Mouse (Mus musculus): ENCODE results near the gene Olfr782. TPM values are rescaled to one million over a fixed set of nuclear protein-coding genes. Genes with fewer than 3 reads are reported as not detected.

Gene Olfr782
- polyA plus RNA-seq, 1 experiment from 2014 or later = not detected

Other genes with a start within 250 kb of the Olfr782 start
- not detected in 2 replicates for gene Olfr768, start 249.5 kb upstream of the Olfr782 start, polyA plus RNA-seq (2016; fragmentation: Nextera tagmentation; extraction: Ambion mirVana)
- gene Olfr769, start 231.0 kb upstream of the Olfr782 start, polyA plus RNA-seq (2016; fragmentation: Nextera tagmentation; extraction: Ambion mirVana) = not detected in 2 replicates
- gene Olfr770, start 209.9 kb upstream of the Olfr782 start, polyA plus RNA-seq (2016; fragmentation: Nextera tagmentation; extraction: Ambion mirVana) = not detected in 2 replicates
- gene Olfr771, start 184.1 kb upstream of the Olfr782 start, polyA plus RNA-seq (2016; fragmentation: Nextera tagmentation; extraction: Ambion mirVana) = not detected in 2 replicates
- not detected in 2 replicates for gene Olfr772, start 170.9 kb upstream of the Olfr782 start, polyA plus RNA-seq (2016; fragmentation: Nextera tagmentation; extraction: Ambion mirVana)
- not detected in 2 replicates for gene Olfr773, start 161.4 kb upstream of the Olfr782 start, polyA plus RNA-seq (2016; fragmentation: Nextera tagmentation; extraction: Ambion mirVana)
- not detected in 2 replicates for gene Olfr774, start 112.6 kb upstream of the Olfr782 start, polyA plus RNA-seq (2016; fragmentation: Nextera tagmentation; extraction: Ambion mirVana)
- not detected in 2 replicates for gene Olfr775, start 100.4 kb upstream of the Olfr782 start, polyA plus RNA-seq (2016; fragmentation: Nextera tagmentation; extraction: Ambion mirVana)
- gene Olfr776, start 89.7 kb upstream of the Olfr782 start, polyA plus RNA-seq (2016; fragmentation: Nextera tagmentation; extraction: Ambion mirVana) = not detected in 2 replicates
- not detected in 2 replicates for gene Olfr777, start 77.4 kb upstream of the Olfr782 start, polyA plus RNA-seq (2016; fragmentation: Nextera tagmentation; extraction: Ambion mirVana)
- not detected in 2 replicates for gene Olfr780, start 30.7 kb upstream of the Olfr782 start, polyA plus RNA-seq (2016; fragmentation: Nextera tagmentation; extraction: Ambion mirVana)
- gene Olfr781, start 20.0 kb upstream of the Olfr782 start, polyA plus RNA-seq (2016; fragmentation: Nextera tagmentation; extraction: Ambion mirVana) = not detected in 2 replicates
- 0.06 TPM in 1 of 2 replicates, not detected in the other for gene Olfr784, start 35.2 kb downstream of the Olfr782 start, polyA plus RNA-seq (2016; fragmentation: Nextera tagmentation; extraction: Ambion mirVana)
- not detected in 2 replicates for gene Olfr785, start 56.6 kb downstream of the Olfr782 start, polyA plus RNA-seq (2016; fragmentation: Nextera tagmentation; extraction: Ambion mirVana)
- not detected in 2 replicates for gene Olfr786, start 78.5 kb downstream of the Olfr782 start, polyA plus RNA-seq (2016; fragmentation: Nextera tagmentation; extraction: Ambion mirVana)
- not detected in 2 replicates for gene Olfr787, start 113.0 kb downstream of the Olfr782 start, polyA plus RNA-seq (2016; fragmentation: Nextera tagmentation; extraction: Ambion mirVana)
- gene Olfr788, start 122.1 kb downstream of the Olfr782 start, polyA plus RNA-seq (2016; fragmentation: Nextera tagmentation; extraction: Ambion mirVana) = not detected in 2 replicates
- gene Olfr789, start 135.9 kb downstream of the Olfr782 start, polyA plus RNA-seq (2016; fragmentation: Nextera tagmentation; extraction: Ambion mirVana) = not detected in 2 replicates
- not detected in 2 replicates for gene Olfr790, start 149.6 kb downstream of the Olfr782 start, polyA plus RNA-seq (2016; fragmentation: Nextera tagmentation; extraction: Ambion mirVana)
- not detected in 2 replicates for gene Olfr791, start 172.9 kb downstream of the Olfr782 start, polyA plus RNA-seq (2016; fragmentation: Nextera tagmentation; extraction: Ambion mirVana)
- not detected in 2 replicates for gene Olfr792, start 190.3 kb downstream of the Olfr782 start, polyA plus RNA-seq (2016; fragmentation: Nextera tagmentation; extraction: Ambion mirVana)
- gene Olfr794, start 218.8 kb downstream of the Olfr782 start, polyA plus RNA-seq (2016; fragmentation: Nextera tagmentation; extraction: Ambion mirVana) = not detected in 2 replicates

Data from midbrain, embryonic 10.5 days (tissue).